Mouse (Mus musculus) stomach, postnatal 0 days (tissue): ENCODE measurements at regions not wholly inside any gene's neighbourhood (a gene's known extent, or its start where the extent isn't known, plus 50 kb on each side); places are given as distances from the start of the nearest gene placed in this dataset.

Experiments
- CTCF ChIP-seq: IDR thresholded peaks from 2 replicates; pipeline ENCODE4 v1.5.1; 2016; ENCODE audit warnings: antibody characterized with exemption, low read depth, mild to moderate bottlenecking, moderate library complexity
- EP300 ChIP-seq: optimal IDR thresholded peaks from 2 replicates; pipeline ENCODE3; 2016; ENCODE audit warnings: antibody characterized with exemption

GRCm38 (mm10) chr3:66512408-66512807, 215.8 kb upstream of the Veph1 start:
- TF ChIP-seq CTCF (no peak), EP300 (no peak)
